Comparison of ENCODE assay signal across 1 mouse cellular context in the genomic region with DNA sequence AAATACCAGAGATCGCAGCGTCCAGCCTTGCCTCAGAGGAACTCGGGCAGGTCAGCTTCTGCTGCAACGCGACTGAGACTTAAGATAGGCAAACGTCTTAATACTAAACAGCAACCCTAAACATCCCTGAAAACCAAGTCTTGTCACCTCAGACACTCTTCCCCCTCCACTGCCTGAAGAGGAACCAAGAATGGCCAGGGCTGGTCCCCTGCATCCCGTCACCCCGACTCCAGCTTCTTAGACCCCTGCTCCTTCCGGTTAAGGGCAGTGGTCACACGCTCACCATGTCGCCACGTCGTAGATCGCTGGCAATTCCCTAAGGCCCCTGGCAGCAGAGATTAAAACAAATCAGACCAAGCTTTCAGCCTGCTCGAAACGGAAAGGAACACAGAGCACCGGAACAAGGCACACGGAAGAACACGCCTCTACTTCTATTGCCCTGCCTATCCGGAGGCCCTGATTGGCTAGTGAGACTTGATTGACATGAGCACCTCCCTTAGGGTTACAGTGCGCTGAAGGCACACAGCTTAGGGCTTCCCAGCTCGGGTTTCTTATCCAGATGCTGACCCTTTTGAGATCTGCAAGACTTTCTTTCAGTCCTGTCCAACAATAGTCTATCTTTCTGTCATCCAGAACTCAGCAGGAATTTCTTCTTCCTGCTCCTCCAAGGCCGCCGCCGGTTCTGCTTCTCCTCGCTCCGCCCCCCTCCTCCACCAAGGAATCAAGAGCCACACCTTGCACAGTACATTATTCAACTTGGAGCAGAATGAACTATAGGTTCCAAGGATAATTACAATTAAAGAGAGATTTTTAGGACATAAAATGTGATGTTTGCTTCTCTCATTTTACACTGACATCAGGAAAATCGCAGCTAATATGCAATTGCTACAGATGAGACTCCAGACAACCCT.
A peak's percentile ranks its signal among the peaks of the same experiment; 100 is the strongest.
TF ChIP-seq lines count a peak whose summit lies in the region.

A gene (minus strand): TSS at position 409 of the 911 bp plus-strand sequence.

TF ChIP-seq in CH12.LX, 34 proteins besides CTCF, POLR2A, EP300 and RAD21 (continued from another document):
- TF ChIP-seq KAT2A (IDR thresholded peaks at IDR 0.05; ENCODE audit: insufficient replicate concordance, low read length), result peak; percentile 70; the same call in 1 of the 2 replicates
TF ChIP-seq in CH12.LX: peak in this region for 12; not testable (repeated sequence) for 22.
